Mouse (Mus musculus) naive thymus-derived CD4-positive, alpha-beta T cell, adult 5 months (primary cell): ENCODE results near the gene Sgta. TPM values are rescaled to one million over a fixed set of nuclear protein-coding genes. Genes with fewer than 3 reads are reported as not detected.

Experiments used
- polyA plus RNA-seq: library from polyadenylated mRNA; unstranded; fragments of 100-300 nt; shearing (Covaris generic); gene quantifications from one replicate; pipeline ENCODE4 v1.2.1, GENCODE M21; 2017

Gene Sgta
- 68.7 TPM for polyA plus RNA-seq

GRCm38 (mm10) chr10:81059603-81060543 lies at the start of gene Sgta:
TSS of gene Sgta (minus strand) at chr10:81060181.

DNA sequence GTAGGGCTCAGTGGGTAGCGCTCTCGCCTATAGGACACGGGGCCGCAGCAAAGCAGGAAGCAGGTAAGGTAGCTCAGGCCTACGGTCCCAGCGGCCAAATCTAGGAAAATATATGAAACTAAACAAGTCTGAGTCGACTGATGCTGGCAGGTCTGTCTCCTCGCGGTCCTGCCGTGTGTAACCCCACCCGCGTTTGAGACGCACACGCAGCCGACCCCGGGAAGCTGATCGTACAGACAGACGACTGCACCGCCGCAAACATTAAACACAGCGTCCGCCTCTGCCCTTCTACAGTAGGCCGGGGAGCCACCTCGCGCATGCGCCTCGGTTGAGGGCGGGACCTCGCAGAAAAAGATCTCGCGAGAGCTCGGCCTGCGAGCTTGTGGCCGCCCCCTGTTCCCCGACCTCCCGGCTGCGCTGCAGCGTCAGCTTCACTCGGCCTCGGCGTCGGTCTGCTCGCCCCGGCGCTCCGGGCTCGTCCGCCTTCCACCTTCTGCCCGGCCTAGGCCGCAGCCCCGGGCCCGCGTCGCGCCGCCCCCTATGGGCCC lies 45.7 kb upstream of the Sgta start, which contains the start of gene Map2k2:
Gene Map2k2, plus strand, starts transcription at position 351 of the 548 bp plus-strand sequence.

DNA sequence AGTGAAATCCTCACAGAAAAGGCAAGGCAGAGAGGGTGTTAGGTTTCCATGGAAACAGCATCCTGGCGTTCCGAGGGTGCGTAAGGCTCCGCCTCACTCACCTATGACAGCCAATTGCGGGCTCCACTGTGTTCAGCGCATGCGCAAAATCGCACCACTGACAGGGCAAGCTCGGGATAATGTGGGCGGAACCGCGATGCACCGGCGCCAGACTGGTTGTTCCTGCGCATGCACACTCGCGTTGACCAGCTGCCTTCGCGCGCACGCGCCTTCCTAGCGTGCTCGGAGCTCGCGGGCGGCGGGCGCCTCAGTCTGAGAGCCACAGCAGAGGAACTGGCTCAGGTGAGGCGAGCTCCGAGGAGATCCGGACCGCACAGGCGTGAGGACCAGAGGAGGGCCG lies 9.9 kb upstream of the Sgta start, which contains the start of gene Thop1:
Gene Thop1, plus strand, starts transcription at position 200 of the 400 bp plus-strand sequence.

GRCm38 (mm10) chr10:81036988-81037580 lies 22.9 kb downstream of the Sgta start, which contains the start of gene Slc39a3:
TSS of gene Slc39a3 (minus strand) at chr10:81037426.

GRCm38 (mm10) chr10:81025639-81026275 lies 34.2 kb downstream of the Sgta start, which contains the start of gene Diras1:
TSS of gene Diras1 (minus strand) at chr10:81025662.

DNA sequence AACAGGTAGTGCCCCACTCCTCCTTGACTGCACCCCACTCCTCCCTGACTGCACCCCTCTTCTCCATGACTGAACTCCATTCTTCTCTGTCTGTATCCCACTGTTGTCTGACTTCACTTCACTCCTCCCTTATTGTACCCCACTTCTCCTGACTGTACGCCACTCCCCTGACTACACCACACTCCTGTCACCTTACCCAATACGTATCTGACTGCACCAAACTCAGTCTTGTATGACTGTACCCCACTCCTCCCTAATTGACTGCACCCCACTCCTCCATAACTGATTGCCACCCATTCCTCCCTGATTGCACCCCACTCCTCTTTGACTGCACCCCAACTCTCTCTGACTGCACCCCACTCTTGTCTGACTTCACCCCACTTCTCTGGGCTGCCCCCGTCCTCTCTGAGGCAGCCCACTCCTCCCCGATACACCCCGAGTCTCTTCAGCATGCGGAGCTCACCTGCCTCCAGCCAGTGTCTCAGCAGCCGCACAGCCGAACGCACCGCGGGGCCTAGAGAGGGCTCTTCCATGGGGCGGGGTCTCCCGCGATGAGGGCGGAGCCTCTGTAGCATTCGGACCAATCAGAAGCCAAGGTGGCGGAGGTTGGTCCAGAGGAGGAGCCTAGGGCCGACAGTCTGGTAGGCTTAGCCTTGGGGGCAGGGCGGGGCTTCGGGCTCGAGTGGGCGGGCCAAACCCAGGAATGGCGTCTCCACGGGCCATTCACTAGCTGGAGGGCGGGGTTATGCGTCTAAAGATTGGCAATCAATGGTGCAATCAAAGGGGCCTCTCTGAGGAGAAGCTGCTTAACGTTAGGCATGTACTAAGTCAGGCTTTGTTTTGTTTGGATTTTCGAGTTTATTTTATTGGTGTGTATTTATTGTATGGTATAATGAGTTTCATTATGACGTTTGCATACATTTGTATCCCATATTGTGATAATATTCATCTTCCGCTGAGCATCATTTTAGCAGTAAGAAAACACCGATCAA lies 45.3 kb downstream of the Sgta start, which contains the start of gene Gng7:
Gene Gng7, minus strand, starts transcription at position 553 of the 992 bp plus-strand sequence.

Other genes starting within 250 kb of the Sgta start
- gene Jsrp1, start 246.7 kb downstream of the Sgta start, polyA plus RNA-seq: not detected
- 2,215 TPM for gene Oaz1, start 233.5 kb downstream of the Sgta start, polyA plus RNA-seq
- not detected for gene Lingo3, start 216.1 kb downstream of the Sgta start, polyA plus RNA-seq
- 91.1 TPM for gene Lsm7, start 205.0 kb downstream of the Sgta start, polyA plus RNA-seq
- 19.0 TPM for gene Sppl2b, start 204.9 kb downstream of the Sgta start, polyA plus RNA-seq
- gene Tmprss9, start 188.3 kb downstream of the Sgta start, polyA plus RNA-seq: not detected
- 150 TPM for gene Timm13, start 159.2 kb downstream of the Sgta start, polyA plus RNA-seq
- 14.8 TPM for gene Lmnb2, start 141.9 kb downstream of the Sgta start, polyA plus RNA-seq
- 43.3 TPM for gene Gadd45b, start 130.1 kb downstream of the Sgta start, polyA plus RNA-seq
- gene Gng7, start 45.2 kb downstream of the Sgta start, polyA plus RNA-seq: not detected
- not detected for gene Diras1, start 34.5 kb downstream of the Sgta start, polyA plus RNA-seq
- gene Slc39a3, start 22.8 kb downstream of the Sgta start, polyA plus RNA-seq: 14.7 TPM
- 6.5 TPM for gene Thop1, start 9.9 kb upstream of the Sgta start, polyA plus RNA-seq
- not detected for gene Creb3l3, start 38.7 kb upstream of the Sgta start, polyA plus RNA-seq
- gene Map2k2, start 45.7 kb upstream of the Sgta start, polyA plus RNA-seq: 160 TPM
- 68.2 TPM for gene Zbtb7a, start 75.0 kb upstream of the Sgta start, polyA plus RNA-seq
- gene Pias4, start 107.7 kb upstream of the Sgta start, polyA plus RNA-seq: 41.3 TPM
- 1,105 TPM for gene Eef2, start 116.5 kb upstream of the Sgta start, polyA plus RNA-seq
- 83.9 TPM for gene Dapk3, start 122.8 kb upstream of the Sgta start, polyA plus RNA-seq
- gene 4930442H23Rik, start 123.7 kb upstream of the Sgta start, polyA plus RNA-seq: 0.39 TPM
- gene Nmrk2, start 141.9 kb upstream of the Sgta start, polyA plus RNA-seq: not detected
- 0.21 TPM for gene Atcay, start 170.7 kb upstream of the Sgta start, polyA plus RNA-seq
- gene Zfr2, start 173.0 kb upstream of the Sgta start, polyA plus RNA-seq: 4.1 TPM
- gene Matk, start 192.8 kb upstream of the Sgta start, polyA plus RNA-seq: 35.8 TPM
- gene Mrpl54, start 206.8 kb upstream of the Sgta start, polyA plus RNA-seq: 119 TPM
- gene Apba3, start 206.8 kb upstream of the Sgta start, polyA plus RNA-seq: 42.8 TPM
- 11.2 TPM for gene Tjp3, start 231.4 kb upstream of the Sgta start, polyA plus RNA-seq
- 105 TPM for gene Pip5k1c, start 232.8 kb upstream of the Sgta start, polyA plus RNA-seq